Mouse (Mus musculus): ENCODE data around the gene Dhrs7c.

The Dhrs7c gene

DNA sequence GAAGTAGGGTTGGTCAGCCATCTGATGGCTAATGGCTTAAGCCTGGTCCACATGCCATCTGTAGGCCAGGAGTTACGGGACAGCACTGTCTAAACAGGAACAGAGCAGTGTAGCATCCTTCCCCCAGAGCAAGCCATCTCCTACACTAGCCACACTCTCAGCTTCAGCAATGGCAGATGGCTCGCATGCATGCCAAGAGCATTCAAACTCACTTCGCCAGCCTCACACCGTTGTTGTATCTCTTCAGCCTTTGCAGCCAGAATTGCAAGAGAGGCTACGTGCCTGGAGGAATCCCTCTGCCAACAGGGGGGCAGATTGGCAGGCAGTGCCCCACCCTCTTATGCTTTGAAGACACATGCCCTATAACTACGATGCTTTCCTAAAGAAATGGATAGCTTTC is 23.6 kb downstream of the Dhrs7c start:
- TF ChIP-seq GATA4 (IDR thresholded peaks at IDR 0.05; ENCODE audit: insufficient replicate concordance, low read length), result no peak

DNA sequence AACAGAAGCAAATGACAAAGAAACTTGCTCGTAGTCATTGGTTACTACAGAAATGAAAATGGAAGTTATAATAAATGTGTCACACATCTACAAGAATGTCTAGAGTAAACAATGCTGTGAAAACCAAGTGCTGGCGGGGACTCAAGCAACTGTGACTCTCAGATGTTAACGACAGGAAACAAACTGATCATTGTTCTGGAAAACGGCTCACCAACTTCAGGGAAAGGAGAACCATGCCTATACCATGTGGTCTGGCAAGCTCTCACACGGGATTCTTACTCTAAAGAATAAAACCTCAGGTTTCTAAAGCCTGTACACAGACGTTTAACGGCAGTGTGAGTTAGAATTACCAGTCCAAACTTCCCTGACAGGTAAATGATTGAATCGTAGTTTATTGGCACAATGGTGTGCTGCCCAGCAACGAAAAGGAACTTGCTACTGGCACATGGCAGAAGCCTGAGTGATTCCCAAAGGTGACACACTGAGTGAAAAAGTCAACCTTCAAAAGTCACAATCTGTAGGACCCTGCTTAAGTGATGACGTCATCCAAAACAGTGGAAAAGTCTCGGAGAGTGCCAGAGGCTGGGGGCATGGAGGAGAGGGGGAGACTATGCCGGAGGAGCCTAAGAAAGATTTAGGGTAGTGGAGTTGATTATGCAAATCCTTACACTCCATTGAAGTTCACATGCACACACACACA is 30.5 kb downstream of the Dhrs7c start:
- TF ChIP-seq GATA4 (IDR thresholded peaks at IDR 0.05; ENCODE audit: insufficient replicate concordance, low read length), result no peak

DNA sequence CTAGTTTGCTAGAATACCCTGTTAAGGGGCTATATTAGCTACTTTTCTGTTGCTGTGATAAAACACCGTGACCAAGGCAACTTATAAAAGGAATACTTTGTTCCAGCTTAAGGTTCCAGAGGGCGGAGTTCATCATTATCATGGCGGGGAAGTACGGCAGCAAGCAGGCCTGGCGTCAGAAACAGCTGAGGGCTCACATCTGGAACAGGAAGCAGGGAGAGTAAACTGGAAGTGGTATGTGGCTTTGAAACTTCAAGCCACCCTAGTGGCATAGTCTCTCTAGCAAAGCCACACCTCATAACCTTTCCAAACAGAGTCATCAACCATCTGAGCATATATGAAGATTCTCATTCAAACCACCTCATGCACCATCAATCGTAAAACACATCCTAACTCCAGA is 31.5 kb downstream of the Dhrs7c start:
- no peak for TF ChIP-seq GATA4 (IDR thresholded peaks at IDR 0.05; ENCODE audit: insufficient replicate concordance, low read length)

DNA sequence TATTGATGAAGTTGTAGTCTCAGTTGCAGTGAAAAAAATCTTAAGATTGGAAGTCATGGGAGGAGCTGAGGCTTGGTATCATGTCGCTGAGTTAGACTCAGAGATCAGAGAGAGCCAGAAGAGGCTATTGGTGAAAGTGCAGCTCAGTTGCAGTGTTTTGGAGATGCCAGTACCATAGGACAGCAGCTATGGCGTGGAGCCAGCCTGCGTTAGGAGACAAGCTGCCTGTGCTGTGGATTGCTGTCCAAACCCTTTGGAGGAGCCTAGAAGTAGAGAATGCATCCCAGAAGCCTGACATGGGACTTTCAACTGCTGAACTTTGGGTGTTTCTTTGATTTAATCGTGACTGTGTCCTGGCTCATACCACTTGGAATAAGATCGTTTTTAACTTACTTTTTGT is 33.8 kb downstream of the Dhrs7c start:
- no peak for TF ChIP-seq GATA4 (IDR thresholded peaks at IDR 0.05; ENCODE audit: insufficient replicate concordance, low read length)

DNA sequence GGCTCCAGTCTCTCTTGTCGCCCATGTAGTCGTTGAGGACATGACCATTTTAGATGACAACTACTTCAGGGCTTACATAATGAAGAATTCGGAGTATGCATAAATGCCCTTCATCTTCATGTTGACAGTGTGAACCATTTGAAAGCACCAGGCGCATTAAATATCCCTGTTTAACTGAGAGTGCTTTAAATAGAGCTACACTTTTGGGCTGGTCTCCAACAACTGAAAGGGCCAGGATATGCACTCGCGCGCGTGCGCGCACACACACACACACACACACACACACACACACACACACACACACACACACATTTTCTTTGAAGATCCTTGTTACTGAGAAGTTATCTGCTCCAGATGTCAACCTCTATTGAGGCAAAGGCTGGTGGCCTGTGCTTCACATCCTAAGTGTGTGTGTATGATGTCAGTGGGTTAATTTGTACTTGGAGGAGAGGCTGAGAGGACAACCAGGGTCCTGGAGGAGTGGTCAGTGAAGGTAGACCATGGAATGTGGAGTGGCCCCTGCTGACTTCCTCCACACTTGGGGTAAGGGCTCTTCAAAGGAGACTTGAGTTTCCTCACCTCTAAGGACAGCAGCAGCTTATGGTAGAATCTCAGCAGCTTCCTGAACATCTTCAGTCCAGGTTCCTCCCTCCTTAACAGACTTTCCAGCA is 37.6 kb downstream of the Dhrs7c start:
- TF ChIP-seq GATA4 (IDR thresholded peaks at IDR 0.05; ENCODE audit: insufficient replicate concordance, low read length), result no peak

DNA sequence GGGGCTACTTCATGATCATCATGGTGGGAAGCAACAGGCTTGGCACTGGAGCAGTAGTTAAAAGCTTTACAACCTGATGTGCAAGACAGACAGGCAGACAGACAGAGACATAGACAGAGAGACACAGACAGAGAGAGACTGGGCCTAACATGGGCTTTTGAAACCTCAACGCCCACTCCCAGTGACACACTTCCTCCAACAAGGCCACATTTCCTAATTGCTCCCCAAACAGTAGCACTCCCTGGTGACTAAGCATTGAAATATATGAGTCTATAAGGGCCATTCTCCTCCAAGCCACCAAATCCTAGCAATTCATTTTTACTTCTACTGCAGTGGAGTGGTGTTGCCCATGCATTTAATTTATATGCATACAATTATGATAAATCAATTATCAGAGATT is 41.8 kb downstream of the Dhrs7c start:
- TF ChIP-seq GATA4 (IDR thresholded peaks at IDR 0.05; ENCODE audit: insufficient replicate concordance, low read length), result no peak

DNA sequence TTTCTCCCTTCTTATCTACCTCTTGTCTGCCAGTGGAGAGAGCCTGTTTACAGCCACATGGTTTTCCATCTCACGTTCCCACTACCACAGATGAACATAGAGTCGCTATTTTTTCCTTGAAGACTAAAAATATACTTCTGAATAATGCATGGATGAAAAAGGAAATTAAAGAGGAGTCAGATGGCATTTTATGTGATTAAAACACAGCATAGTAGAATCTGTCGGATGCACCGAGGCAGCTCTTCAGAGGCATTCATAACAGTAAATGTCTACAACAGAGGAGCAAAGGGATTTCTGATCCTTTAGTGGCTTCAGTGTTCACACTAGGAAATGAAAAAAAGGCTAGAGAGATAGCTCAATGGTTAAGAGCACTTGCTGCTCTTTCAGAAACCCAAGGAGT is 47.2 kb downstream of the Dhrs7c start:
- no peak for TF ChIP-seq GATA4 (IDR thresholded peaks at IDR 0.05; ENCODE audit: insufficient replicate concordance, low read length)

DNA sequence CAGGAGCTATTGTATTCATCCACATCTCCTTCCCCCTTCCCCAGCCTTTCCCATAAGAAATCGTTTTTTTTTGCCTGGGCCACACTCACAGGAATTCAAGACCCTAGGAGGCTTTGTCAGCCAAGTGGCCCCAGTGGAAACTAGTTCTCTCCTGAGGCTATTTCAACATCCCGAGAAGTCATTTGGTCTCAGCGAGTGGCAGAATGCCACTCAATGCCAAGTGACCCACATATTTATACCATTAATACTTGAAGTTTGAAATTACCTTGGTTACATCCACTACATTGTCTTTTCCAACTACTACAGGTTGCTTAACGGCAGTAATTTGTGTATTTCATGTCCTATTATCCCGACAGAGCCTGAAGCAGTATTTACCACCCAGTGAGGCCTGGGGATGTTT is 53.8 kb downstream of the Dhrs7c start:
- no peak for TF ChIP-seq GATA4 (IDR thresholded peaks at IDR 0.05; ENCODE audit: insufficient replicate concordance, low read length)

DNA sequence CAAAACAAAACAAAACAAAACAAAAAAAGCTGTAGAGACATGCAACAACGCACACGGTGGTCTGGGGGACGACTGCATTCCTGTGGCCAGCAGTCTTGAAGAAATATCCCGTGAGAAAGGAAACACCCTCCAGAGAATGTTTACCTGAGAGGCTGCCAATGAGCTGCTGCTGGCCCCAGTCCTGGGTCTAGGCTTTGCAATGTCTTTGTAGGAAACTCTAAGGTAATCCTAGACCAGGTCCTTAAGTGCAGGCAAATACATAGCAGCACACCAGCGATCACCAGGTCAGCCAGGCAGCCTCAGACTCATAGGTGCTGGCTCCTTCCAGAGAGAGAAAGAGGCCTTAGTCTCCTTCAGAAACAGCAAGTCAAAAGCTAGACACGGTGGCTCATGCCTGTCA is 56.0 kb downstream of the Dhrs7c start:
- no peak for TF ChIP-seq GATA4 (IDR thresholded peaks at IDR 0.05; ENCODE audit: insufficient replicate concordance, low read length)

DNA sequence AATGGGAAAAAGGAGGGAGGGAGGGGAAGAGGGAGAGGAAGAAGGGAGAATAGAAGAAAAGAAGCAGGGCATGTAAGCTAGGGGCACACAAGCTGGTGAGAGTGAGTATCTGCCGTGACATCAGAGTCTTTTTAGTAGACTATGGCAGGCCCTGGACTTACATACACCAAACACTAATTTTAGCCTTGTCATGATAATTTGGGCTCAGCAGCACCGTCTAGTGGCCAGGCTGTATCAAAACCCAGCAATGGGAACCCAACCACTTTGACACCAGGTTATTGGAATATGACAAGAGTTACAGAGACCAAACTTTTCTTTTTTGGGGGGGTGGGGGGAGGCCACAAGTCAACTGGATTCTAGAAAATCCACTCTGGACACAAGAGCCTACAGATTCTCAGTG is 57.0 kb downstream of the Dhrs7c start:
- no peak for TF ChIP-seq GATA4 (IDR thresholded peaks at IDR 0.05; ENCODE audit: insufficient replicate concordance, low read length)

DNA sequence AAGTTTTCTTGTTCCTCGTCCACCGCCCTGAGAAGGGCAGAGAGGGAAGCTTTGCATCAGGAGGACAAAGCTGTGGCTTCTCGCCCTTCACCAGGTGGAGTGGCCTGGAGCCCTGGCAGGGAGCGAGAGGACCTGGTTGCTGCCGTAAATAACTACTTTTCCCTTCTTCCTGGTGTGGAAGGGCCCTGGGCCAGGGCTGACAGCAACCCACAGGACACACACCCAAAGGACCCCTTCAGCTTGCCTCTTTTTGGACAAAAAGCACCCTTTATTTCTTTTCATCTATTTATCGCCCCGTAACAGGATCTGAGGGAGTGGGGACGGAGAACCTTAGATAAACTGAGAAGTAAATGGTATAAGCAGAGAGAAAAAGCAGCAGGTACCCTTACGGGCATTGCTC is 60.5 kb downstream of the Dhrs7c start:
- TF ChIP-seq GATA4 (IDR thresholded peaks at IDR 0.05; ENCODE audit: insufficient replicate concordance, low read length), result no peak

DNA sequence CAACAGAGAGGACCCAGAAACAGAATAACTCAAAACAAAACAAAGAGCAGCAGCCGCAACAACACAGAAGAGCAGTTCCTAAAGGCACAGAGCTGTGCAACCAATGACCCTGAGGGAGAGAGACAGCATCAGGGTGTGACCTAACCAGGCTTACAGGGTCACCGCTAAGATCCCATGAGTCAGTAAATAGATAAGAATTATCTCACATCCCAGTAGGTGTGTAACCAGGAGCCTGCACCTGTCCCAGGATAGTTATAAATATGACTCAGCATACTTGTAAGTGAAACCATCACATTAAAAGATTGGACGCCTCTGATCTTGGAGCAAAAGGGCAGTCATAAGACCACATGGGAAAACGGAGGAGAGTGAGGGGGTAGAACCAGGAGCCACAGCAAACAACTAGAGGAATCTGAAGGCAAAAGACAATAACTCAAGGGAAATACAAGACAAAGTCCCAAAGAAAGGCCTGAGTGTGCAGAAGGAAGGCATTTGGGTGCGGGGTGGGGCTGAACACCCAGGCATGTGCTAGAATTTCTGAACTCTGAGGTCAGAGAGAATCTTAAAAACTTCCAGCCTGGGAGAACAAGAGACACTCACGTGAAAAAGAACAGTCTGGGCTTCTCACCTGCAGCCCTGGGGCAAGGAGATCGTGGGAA is 62.9 kb downstream of the Dhrs7c start:
- no peak for TF ChIP-seq GATA4 (IDR thresholded peaks at IDR 0.05; ENCODE audit: insufficient replicate concordance, low read length)

DNA sequence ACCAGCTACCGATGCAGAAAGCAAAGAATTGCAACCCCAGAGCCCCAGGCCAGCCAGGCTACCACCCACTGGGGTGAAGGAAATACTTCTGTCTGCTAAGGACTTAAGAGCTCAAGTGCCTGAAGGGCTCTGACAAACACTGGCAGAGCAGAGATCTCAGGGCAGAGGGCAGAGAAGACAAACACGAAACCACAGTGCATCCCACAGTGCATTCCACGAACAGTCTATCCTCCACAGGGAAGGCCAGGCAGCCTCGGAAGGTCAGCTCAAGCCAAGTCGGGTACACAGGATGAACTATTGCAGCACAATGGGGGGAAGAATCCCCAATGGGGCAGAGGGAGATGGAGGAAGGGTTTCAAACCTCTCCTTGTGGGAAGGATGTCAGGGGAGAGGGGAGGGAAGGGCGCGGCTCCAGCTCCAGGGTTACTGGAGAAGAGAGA is 63.4 kb downstream of the Dhrs7c start:
- TF ChIP-seq GATA4 (IDR thresholded peaks at IDR 0.05; ENCODE audit: insufficient replicate concordance, low read length), result no peak

DNA sequence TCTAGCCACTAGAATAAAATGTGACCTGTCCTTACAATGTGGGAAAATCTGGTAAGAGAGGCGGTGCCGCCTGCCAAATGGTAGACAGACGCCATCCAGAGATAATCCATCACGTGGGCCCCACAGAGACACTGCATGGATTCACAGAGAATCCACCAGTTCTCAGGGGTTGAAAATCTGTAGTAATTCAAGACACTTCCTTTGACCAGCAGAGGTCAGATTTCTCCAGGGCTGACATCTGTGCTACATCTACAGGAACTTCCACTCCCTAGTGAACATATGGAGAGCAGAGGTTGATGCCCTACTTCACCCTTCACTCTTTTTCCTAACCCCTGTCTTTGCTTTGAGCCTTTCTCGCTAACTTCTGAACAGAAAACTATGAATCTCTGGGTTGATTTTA is 67.1 kb downstream of the Dhrs7c start:
- TF ChIP-seq GATA4 (IDR thresholded peaks at IDR 0.05; ENCODE audit: insufficient replicate concordance, low read length), result no peak

All from liver, adult (tissue).